Mouse (Mus musculus) midbrain, embryonic 14.5 days (tissue): ENCODE results near the gene Isyna1. TPM values are rescaled to one million over a fixed set of nuclear protein-coding genes. Genes with fewer than 3 reads are reported as not detected.
"Not testable (repeated sequence)": the region's sequence is repeated elsewhere in the genome, so short reads cannot be mapped to it uniquely, and the experiment has no call there.

Source experiments
- ATAC-seq: fragments of 200-750 bp; cut with Nextera tagmentation; 2 replicates; pipeline ENCODE4 v1.8.0; 2017; ENCODE audit warnings: moderate number of reproducible peaks, moderate library complexity; ENCODE audit not compliant: low FRiP score, low TSS enrichment
- DNase-seq: peaks from one replicate; pipeline ENCODE4 v3.0.0-alpha.2; 2015
- H3K27ac ChIP-seq: fragments of 300-500 bp; sonication (generic); replicated peaks from 2 replicates; pipeline ENCODE4 v1.5.1; 2014; ENCODE audit warnings: mild to moderate bottlenecking, low read depth, low read length, moderate library complexity
- H3K27me3 ChIP-seq: fragments of 300-500 bp; sonication (generic); 2 replicates; pipeline ENCODE4 v1.6.1; 2014; ENCODE audit warnings: low read length, control low read depth, mixed read lengths; ENCODE audit not compliant: control insufficient read depth, insufficient read depth
- H3K36me3 ChIP-seq: fragments of 300-500 bp; sonication (generic); 2 replicates; pipeline ENCODE4 v1.6.1; 2014; ENCODE audit warnings: low read length, control low read depth; ENCODE audit not compliant: control insufficient read depth, insufficient read depth
- H3K4me1 ChIP-seq: fragments of 300-500 bp; sonication (generic); 2 replicates; pipeline ENCODE4 v1.6.1; 2014; ENCODE audit warnings: mild to moderate bottlenecking, antibody characterized with exemption, low read length, control low read depth; ENCODE audit not compliant: control insufficient read depth, insufficient read depth
- H3K4me2 ChIP-seq: fragments of 300-500 bp; sonication (generic); 2 replicates; pipeline ENCODE4 v1.6.1; 2014; ENCODE audit warnings: mild to moderate bottlenecking, low read length, moderate library complexity
- H3K4me3 ChIP-seq: fragments of 300-500 bp; sonication (generic); replicated peaks from 2 replicates; pipeline ENCODE4 v1.5.1; 2014; ENCODE audit warnings: low read depth, low read length
- H3K9ac ChIP-seq: fragments of 300-500 bp; sonication (generic); replicated peaks from 2 replicates; pipeline ENCODE4 v1.6.1; 2014; ENCODE audit warnings: mild to moderate bottlenecking, low read length, moderate library complexity
- H3K9me3 ChIP-seq: fragments of 300-500 bp; sonication (generic); 2 replicates; pipeline ENCODE4 v1.6.1; 2016; ENCODE audit warnings: low read length, control low read depth, mixed read lengths; ENCODE audit not compliant: control insufficient read depth
- WGBS: fragments of 180-500 bp; shearing (Covaris S2); extraction: QIAGEN DNeasy Blood & Tissue Kit; methylation state at CpG from one replicate; pipeline ENCODE4 v1.1.7; 2014; 5-methylcytosine and 5-hydroxymethylcytosine counted together
- polyA plus RNA-seq: library from polyadenylated mRNA; unstranded; fragments of >200 nt; fragmentation: Nextera tagmentation; extraction: Ambion mirVana; gene quantifications from 2 replicates; pipeline ENCODE4 v1.2.1, GENCODE M21; 2014

Gene Isyna1
- polyA plus RNA-seq, 1 experiment from 2014 or later = 91.9 TPM

DNA sequence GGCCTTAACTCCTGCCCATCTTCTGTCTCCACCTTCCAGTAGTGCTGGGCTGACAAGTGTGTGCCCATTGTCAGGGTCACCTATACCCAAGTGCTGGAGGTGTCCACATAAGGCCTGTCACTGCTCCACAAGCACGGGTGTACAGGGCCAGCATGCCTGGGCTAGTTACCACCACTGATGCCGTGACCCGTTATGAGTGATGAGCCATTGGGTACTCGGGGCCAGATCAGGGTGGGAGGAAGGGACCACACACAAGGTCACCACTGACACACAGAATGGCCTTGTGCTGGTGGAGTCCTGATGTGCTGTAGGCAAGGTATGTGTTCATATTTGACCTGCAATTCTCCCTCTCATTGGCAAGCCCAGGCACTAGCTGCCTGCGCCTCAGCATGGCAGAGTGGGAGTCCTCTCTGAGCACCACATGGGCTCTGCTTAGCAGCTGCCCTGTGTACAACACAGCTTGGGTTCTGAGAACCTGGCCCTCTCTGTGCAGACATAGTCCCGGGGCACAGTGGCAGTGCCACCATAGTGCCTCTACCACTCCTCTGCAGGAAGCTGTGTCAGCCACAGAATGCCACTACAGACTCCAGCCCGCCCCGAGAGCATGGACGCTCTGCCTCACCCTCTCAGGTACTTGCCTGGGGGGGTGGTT is 9.4 kb upstream of the Isyna1 start:
- Histone ChIP-seq H3K4me2 (no peak overlapping the region), H3K9ac (no peak overlapping the region), H3K36me3 (peaks cover 89% of the 10 kb centered on the region), H3K9me3 (no peaks in the 10 kb centered on the region), H3K4me3 (no peak overlapping the region), H3K27me3 (no peaks in the 10 kb centered on the region), H3K27ac (no peak overlapping the region), H3K4me1 (no peaks in the 10 kb centered on the region)
- DNase-seq = no peak
- WGBS = 94% methylated on average over 9 of the region's 9 CpGs
- ATAC-seq = no peak

DNA sequence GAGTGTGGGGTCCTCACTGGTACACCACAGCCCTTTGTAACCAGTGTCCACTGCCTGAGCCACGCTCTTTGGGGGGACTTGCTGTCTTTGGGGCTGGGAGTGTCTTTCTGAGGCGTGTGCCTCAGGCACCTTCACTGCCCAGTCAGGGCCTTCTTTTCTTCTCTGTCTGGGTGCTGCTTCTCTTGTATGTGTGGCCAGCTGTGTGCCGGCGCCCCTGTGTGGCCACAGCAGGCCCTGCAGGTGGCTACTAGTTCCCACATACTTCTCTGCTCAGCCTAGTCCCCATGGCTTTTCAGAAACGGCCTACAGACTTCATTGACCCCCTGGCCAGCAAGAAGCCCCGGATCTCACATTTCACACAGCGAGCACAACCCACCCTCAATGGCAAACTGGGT is 8.9 kb upstream of the Isyna1 start:
- peak; percentile 66 for DNase-seq
- H3K9me3 ChIP-seq = no peaks in the 10 kb centered on the region
- no peaks in the 10 kb centered on the region for H3K27me3 ChIP-seq
- 33% methylated on average over 7 of the region's 7 CpGs for WGBS
- no peak overlapping the region for H3K27ac ChIP-seq
- H3K36me3 ChIP-seq = peaks cover 88% of the 10 kb centered on the region
- H3K4me1 ChIP-seq = no peaks in the 10 kb centered on the region
- no peak overlapping the region for H3K4me3 ChIP-seq
- ATAC-seq = peak; percentile 46
- no peak overlapping the region for H3K9ac ChIP-seq
- no peak overlapping the region for H3K4me2 ChIP-seq

DNA sequence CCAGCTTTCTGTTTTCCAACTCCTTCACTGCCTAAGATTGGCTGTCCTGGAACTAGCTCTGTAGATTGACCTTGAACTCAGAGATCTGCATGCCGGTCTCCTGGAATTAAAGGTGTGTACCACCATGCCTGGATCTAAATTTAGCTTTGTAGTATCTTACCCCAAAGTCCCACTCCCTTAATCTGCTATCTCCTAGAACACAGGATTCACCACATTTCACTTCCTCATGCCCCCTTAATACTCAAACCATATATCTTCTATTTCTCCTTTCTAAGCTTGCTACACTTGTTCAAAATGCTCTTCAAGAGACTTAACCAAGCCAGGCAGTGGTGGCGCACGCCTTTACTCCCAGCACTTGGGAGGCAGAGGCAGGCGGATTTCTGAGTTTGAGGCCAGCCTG is 6.2 kb upstream of the Isyna1 start:
- peaks cover 75% of the 10 kb centered on the region for H3K36me3 ChIP-seq

DNA sequence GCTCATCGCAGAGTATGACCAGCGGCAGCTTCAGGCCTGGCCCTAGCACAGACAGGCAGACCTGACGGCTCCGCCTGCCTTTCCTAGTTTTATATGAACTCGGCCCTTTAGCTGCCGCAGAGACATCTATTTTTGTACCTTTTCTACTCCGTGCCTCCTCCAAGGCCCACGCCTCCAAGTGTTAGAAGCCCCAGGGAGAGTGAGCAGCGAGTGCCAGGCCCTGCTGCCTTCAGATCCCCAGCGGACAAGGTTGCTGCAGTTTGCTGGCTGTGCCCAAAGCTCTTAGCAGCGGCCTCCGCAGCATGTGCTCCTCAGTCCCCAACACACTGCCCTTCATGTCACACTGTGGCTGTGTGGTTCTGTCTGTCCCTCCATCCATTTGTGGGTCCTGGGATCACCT is 2.6 kb upstream of the Isyna1 start:
- H3K4me2 ChIP-seq = no peak overlapping the region
- peaks cover 50% of the 10 kb centered on the region for H3K36me3 ChIP-seq
- DNase-seq (no peak), ATAC-seq (no peak)
- H3K4me3 ChIP-seq = no peak overlapping the region
- no peak overlapping the region for H3K27ac ChIP-seq
- peaks cover 8% of the 10 kb centered on the region for H3K4me1 ChIP-seq
- 88% methylated on average over 12 of the region's 12 CpGs for WGBS
- H3K27me3 ChIP-seq = 0 out of 2 replicates have a peak, but pooled peaks cover 5% of the 10 kb centered on the region
- H3K9ac ChIP-seq = no peak overlapping the region
- no peaks in the 10 kb centered on the region for H3K9me3 ChIP-seq

More for the DNA sequence above, 6.2 kb upstream of the Isyna1 start:
- H3K27me3 ChIP-seq, H3K9me3 ChIP-seq, ATAC-seq, H3K4me2 ChIP-seq, H3K9ac ChIP-seq, DNase-seq, H3K4me1 ChIP-seq, H3K4me3 ChIP-seq, H3K27ac ChIP-seq: not testable (repeated sequence)
- 96% methylated on average over 4 of the region's 4 CpGs for WGBS

DNA sequence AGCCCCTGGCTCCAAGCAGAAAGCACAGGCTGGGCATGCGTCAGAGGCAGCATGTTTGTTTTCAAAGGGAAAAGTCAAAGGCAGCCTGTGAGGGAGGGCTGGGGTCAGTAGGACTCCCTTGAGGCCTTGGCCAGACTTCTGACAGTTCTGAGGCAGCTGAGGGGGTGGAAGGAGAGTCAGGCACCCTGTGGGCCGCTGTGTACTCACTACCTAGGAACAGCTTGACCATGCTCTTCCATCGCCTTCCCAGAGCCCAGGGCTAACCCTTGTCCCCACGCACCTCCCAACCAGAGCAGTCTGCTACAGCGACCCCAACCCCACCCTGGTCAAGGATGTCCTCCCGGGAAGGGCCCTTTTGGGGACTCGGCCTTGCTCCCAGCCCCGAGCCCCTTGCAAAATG is 1.0 kb upstream of the Isyna1 start:
- DNase-seq (no peak), ATAC-seq (no peak)
- H3K27ac ChIP-seq = 0 out of 2 replicates have a peak overlapping the region, but pooled peaks have one; percentile 57
- 0 out of 2 replicates have a peak, but pooled peaks cover 5% of the 10 kb centered on the region for H3K27me3 ChIP-seq
- H3K4me1 ChIP-seq = peaks cover 18% of the 10 kb centered on the region
- WGBS = 54% methylated on average over 8 of the region's 8 CpGs
- H3K9ac ChIP-seq = peak overlapping the region; percentile 72; the same call in 1 of the 2 replicates
- H3K4me2 ChIP-seq = peak overlapping the region; percentile 98; the same call in 1 of the 2 replicates
- H3K4me3 ChIP-seq = no peak overlapping the region
- H3K36me3 ChIP-seq = peaks cover 45% of the 10 kb centered on the region
- H3K9me3 ChIP-seq = no peaks in the 10 kb centered on the region

DNA sequence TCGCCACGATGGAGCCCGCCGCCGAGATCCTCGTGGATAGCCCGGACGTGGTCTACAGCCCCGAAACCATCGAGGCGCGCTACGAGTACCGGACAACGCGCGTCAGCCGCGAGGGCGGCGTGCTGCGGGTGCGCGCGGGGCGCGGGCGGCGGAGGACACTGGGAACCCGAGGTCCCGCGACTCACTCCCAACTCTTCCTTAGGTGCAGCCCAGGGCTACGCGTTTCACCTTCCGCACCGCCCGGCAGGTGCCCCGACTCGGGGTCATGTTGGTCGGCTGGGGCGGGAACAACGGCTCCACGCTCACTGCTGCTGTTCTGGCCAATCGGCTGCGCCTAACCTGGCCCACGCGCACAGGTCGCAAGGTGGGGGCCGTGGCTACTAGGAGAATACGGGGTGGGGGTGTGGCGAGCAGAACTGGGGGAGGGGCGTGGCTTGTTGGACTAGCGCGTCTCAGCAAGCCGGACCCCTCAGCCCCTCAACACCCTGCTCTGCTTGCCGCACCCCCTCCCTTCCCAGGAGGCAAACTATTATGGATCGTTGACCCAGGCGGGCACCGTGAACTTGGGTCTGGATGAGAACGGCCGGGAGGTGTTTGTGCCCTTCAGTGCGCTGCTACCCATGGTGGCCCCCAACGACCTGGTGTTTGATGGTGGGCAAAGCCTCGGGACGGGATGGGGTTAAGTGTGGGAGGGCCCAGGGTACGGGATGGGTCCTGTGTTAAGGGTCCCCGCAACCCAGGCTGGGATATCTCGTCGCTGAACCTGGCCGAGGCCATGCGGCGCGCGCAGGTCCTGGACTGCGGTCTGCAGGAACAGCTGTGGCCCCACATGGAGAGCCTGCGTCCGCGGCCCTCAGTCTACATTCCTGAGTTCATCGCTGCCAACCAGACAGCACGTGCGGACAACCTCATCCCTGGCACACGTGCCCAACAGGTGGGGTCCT is 720 bp downstream of the Isyna1 start:
- no peaks in the 10 kb centered on the region for H3K9me3 ChIP-seq
- WGBS = 10% methylated on average over 78 of the region's 82 CpGs
- H3K27me3 ChIP-seq = 0 out of 2 replicates have a peak, but pooled peaks cover 5% of the 10 kb centered on the region
- H3K9ac ChIP-seq = peak overlapping the region; percentile 72
- peak overlapping the region; percentile 64 for H3K27ac ChIP-seq
- peaks cover 36% of the 10 kb centered on the region for H3K4me1 ChIP-seq
- DNase-seq (peak; percentile 70), ATAC-seq (peak; percentile 12)
- peak overlapping the region; percentile 98 for H3K4me2 ChIP-seq
- H3K36me3 ChIP-seq = peaks cover 30% of the 10 kb centered on the region
- H3K4me3 ChIP-seq = peak overlapping the region; percentile 63

DNA sequence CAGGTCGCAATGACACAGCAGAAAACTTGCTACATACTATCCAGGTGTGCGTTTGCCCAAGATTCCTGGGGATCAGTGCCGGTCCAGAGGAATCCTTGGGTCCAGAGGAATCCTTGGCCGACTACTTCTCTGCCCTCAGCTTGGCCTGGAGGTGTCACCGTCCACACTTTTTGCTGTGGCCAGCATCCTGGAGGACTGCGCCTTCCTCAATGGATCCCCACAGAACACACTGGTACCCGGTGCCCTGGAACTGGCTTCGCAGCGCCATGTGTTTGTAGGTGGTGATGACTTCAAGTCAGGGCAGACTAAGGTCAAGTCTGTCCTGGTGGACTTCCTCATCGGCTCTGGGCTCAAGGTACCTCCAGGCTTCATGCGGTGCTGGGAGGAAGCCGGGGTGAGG is 1.6 kb downstream of the Isyna1 start:
- DNase-seq (no peak), ATAC-seq (no peak)
- Histone ChIP-seq H3K36me3 (peaks cover 22% of the 10 kb centered on the region), H3K4me2 (no peak overlapping the region), H3K4me1 (peaks cover 45% of the 10 kb centered on the region), H3K27ac (no peak overlapping the region), H3K4me3 (no peak overlapping the region), H3K9ac (no peak overlapping the region; the same call in 1 of the 2 replicates), H3K27me3 (0 out of 2 replicates have a peak, but pooled peaks cover 5% of the 10 kb centered on the region), H3K9me3 (no peaks in the 10 kb centered on the region)
- whole genome bisulfite sequencing = 96% methylated on average over 12 of the region's 12 CpGs

DNA sequence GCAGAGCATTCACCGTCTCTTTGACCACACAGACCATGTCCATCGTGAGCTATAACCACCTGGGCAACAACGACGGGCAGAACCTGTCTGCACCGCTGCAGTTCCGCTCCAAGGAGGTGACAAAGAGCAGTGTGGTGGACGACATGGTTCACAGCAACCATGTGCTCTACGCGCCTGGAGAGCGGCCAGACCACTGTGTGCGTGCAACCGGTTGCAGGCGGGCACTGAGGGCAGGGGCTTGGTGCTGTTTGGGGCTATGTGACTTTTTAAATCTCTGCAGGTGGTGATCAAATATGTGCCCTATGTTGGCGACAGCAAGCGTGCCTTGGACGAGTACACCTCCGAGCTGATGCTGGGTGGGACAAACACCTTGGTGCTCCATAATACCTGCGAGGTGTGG is 2.0 kb downstream of the Isyna1 start:
- Histone ChIP-seq H3K4me1 (peaks cover 49% of the 10 kb centered on the region), H3K4me2 (no peak overlapping the region)
- WGBS = 92% methylated on average over 18 of the region's 18 CpGs

More for the DNA sequence above, 2.0 kb downstream of the Isyna1 start:
- DNase-seq (no peak), ATAC-seq (no peak)
- Histone ChIP-seq H3K4me3 (no peak overlapping the region), H3K27me3 (0 out of 2 replicates have a peak, but pooled peaks cover 5% of the 10 kb centered on the region), H3K36me3 (peaks cover 21% of the 10 kb centered on the region), H3K9ac (no peak overlapping the region), H3K9me3 (no peaks in the 10 kb centered on the region), H3K27ac (no peak overlapping the region)
